Mouse (Mus musculus) hindbrain, embryonic 16.5 days (tissue): ENCODE measurements around the gene Usp36. TPM values are rescaled to one million over a fixed set of nuclear protein-coding genes. Genes with fewer than 3 reads are reported as not detected.

Source experiments
- ATAC-seq: fragments of 200-750 bp; cut with Nextera tagmentation; 2 replicates; pipeline ENCODE4 v1.8.0; 2017; ENCODE audit warnings: moderate TSS enrichment, moderate library complexity
- H3K27ac ChIP-seq: fragments of 300-500 bp; sonication (generic); 2 replicates; pipeline ENCODE4 v1.5.1; 2014; ENCODE audit warnings: low read depth, mild to moderate bottlenecking, control low read depth, low read length, moderate library complexity
- H3K27me3 ChIP-seq: fragments of 300-500 bp; sonication (generic); replicated peaks from 2 replicates; pipeline ENCODE4 v1.6.1; 2014; ENCODE audit warnings: low read length; ENCODE audit not compliant: control insufficient read depth, insufficient read depth
- H3K36me3 ChIP-seq: fragments of 300-500 bp; sonication (generic); 2 replicates; pipeline ENCODE4 v1.6.1; 2014; ENCODE audit warnings: mild to moderate bottlenecking, low read length, moderate library complexity, mixed read lengths; ENCODE audit not compliant: control insufficient read depth, insufficient read depth
- H3K4me1 ChIP-seq: fragments of 300-500 bp; sonication (generic); 2 replicates; pipeline ENCODE4 v1.6.1; 2014; ENCODE audit warnings: low read depth, low read length; ENCODE audit not compliant: control insufficient read depth, insufficient read depth
- H3K4me2 ChIP-seq: fragments of 300-500 bp; sonication (generic); 2 replicates; pipeline ENCODE4 v1.6.1; 2014; ENCODE audit warnings: mild to moderate bottlenecking, low read length, control low read depth, moderate library complexity
- H3K4me3 ChIP-seq: fragments of 300-500 bp; sonication (generic); 2 replicates; pipeline ENCODE4 v1.5.1; 2014; ENCODE audit warnings: mild to moderate bottlenecking, low read length, control low read depth, moderate library complexity
- H3K9ac ChIP-seq: fragments of 300-500 bp; sonication (generic); 2 replicates; pipeline ENCODE4 v1.6.1; 2014; ENCODE audit warnings: low read depth, mild to moderate bottlenecking, control low read depth, low read length, moderate library complexity
- H3K9me3 ChIP-seq: fragments of 300-500 bp; sonication (generic); 2 replicates; pipeline ENCODE4 v1.6.1; 2014; ENCODE audit warnings: mild to moderate bottlenecking, low read length, moderate library complexity; ENCODE audit not compliant: control insufficient read depth
- WGBS: fragments of 180-500 bp; shearing (Covaris S2); extraction: QIAGEN DNeasy Blood & Tissue Kit; methylation state at CpG from one replicate; pipeline ENCODE4 v1.1.7; 2014; 5-methylcytosine and 5-hydroxymethylcytosine counted together
- polyA plus RNA-seq: library from polyadenylated mRNA; unstranded; fragments of >200 nt; fragmentation: Nextera tagmentation; extraction: Ambion mirVana; gene quantifications from 2 replicates; pipeline ENCODE4 v1.2.1, GENCODE M21; 2015

Usp36 gene
- polyA plus RNA-seq, 1 experiment from 2014 or later: 15.2 TPM

DNA sequence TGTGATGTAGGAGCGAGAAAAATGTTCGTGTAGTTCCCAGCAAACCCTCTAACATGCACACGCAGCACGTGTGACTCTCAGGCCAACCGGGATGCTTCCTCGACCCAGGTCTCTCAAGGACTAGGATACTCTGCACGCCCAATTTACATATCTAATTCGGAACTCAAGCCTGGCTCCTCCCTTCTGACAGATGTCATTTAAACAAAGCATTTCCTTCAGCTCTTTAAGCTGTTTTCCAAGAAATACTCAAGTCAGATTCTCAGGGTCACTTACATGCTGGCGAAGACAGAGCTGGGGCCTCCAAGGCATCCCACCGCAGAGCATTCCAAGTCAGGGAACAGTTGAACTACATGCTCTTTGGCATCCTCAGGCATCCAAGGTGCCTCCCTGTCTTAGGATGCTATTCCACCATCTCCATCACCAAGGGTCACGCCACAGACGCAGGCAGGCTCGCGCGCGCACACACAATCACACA is 970 bp downstream of the Usp36 start:
- WGBS: 2% methylated on average over 16 of the region's 16 CpGs
- H3K27me3 ChIP-seq: no peaks in the 10 kb centered on the region
- ATAC-seq: no peak

DNA sequence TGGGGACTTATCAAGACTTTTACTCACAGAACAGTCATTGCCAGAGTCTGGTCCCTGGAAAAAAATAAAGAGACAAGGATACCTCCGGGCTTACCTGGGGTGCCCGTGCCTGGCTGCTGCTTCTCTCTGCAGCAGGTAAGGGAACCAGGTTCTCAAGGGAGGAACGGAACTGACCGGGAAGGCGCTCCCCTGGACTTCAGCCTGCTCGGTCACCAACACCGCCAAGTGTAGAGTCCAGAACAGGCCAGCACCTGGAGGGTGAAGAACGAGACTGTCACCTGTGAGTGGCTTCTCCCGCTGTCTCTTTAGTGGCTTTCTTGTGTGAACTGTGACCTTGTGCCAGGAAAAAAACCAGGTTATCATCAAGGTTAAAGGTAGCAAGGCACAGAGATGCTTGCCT is 2.5 kb downstream of the Usp36 start:
- H3K9ac ChIP-seq: no peak overlapping the region
- H3K4me2 ChIP-seq: no peak overlapping the region
- peaks cover 15% of the 10 kb centered on the region for H3K4me1 ChIP-seq
- ATAC-seq: no peak
- no peak overlapping the region for H3K4me3 ChIP-seq
- no peak overlapping the region for H3K27ac ChIP-seq
- WGBS: 96% methylated on average over 9 of the region's 9 CpGs
- H3K27me3 ChIP-seq: no peaks in the 10 kb centered on the region
- H3K36me3 ChIP-seq: peaks cover 29% of the 10 kb centered on the region
- no peaks in the 10 kb centered on the region for H3K9me3 ChIP-seq

More for the DNA sequence above, 970 bp downstream of the Usp36 start:
- Histone ChIP-seq H3K9ac (peak overlapping the region; percentile 84), H3K4me1 (peaks cover 15% of the 10 kb centered on the region), H3K27ac (peak overlapping the region; percentile 86; the same call in 1 of the 2 replicates), H3K4me3 (peak overlapping the region; percentile 84), H3K4me2 (peak overlapping the region; percentile 74), H3K36me3 (peaks cover 23% of the 10 kb centered on the region), H3K9me3 (no peaks in the 10 kb centered on the region)

GRCm38 (mm10) chr11:118286434-118286833 is 3.6 kb downstream of the Usp36 start:
- Histone ChIP-seq H3K4me3 (no peak overlapping the region), H3K27ac (no peak overlapping the region), H3K36me3 (peaks cover 35% of the 10 kb centered on the region), H3K9ac (no peak overlapping the region), H3K27me3 (no peaks in the 10 kb centered on the region), H3K4me2 (no peak overlapping the region), H3K9me3 (no peaks in the 10 kb centered on the region), H3K4me1 (peaks cover 15% of the 10 kb centered on the region)
- no peak for ATAC-seq
- 96% methylated on average over 9 of the region's 9 CpGs for WGBS

DNA sequence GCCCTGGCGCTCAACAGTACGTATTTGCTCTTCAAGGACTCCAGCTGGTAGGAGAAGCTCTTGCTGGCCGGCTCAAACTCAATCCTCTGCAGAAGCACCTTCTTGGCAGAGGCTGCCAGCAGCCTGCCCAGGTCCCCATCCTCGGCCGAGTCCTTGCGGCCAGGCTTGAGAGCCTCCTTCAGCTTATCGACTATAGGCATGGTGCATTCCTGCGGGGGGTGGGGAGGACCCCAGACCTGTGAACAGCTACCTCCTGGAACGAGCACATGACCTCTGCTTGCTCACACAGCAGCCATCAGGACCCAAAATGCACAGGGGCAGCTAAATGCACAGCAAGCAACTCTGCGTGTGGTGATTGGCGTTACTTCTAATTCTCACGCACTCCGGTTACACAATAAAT is 4.3 kb downstream of the Usp36 start:
- no peak overlapping the region for H3K27ac ChIP-seq
- H3K9ac ChIP-seq: no peak overlapping the region
- ATAC-seq: no peak
- H3K4me2 ChIP-seq: no peak overlapping the region
- H3K36me3 ChIP-seq: peaks cover 40% of the 10 kb centered on the region
- no peaks in the 10 kb centered on the region for H3K9me3 ChIP-seq
- peaks cover 13% of the 10 kb centered on the region for H3K4me1 ChIP-seq
- WGBS: 94% methylated on average over 13 of the region's 13 CpGs
- H3K27me3 ChIP-seq: no peaks in the 10 kb centered on the region
- no peak overlapping the region for H3K4me3 ChIP-seq

GRCm38 (mm10) chr11:118280218-118280617 is 9.8 kb downstream of the Usp36 start:
- ATAC-seq: no peak
- no peak overlapping the region for H3K4me3 ChIP-seq
- H3K9me3 ChIP-seq: no peaks in the 10 kb centered on the region
- peaks cover 64% of the 10 kb centered on the region for H3K36me3 ChIP-seq
- no peaks in the 10 kb centered on the region for H3K27me3 ChIP-seq
- no peak overlapping the region for H3K27ac ChIP-seq
- no peak overlapping the region for H3K9ac ChIP-seq
- no peaks in the 10 kb centered on the region for H3K4me1 ChIP-seq
- 98% methylated on average over 3 of the region's 3 CpGs for WGBS
- H3K4me2 ChIP-seq: no peak overlapping the region

DNA sequence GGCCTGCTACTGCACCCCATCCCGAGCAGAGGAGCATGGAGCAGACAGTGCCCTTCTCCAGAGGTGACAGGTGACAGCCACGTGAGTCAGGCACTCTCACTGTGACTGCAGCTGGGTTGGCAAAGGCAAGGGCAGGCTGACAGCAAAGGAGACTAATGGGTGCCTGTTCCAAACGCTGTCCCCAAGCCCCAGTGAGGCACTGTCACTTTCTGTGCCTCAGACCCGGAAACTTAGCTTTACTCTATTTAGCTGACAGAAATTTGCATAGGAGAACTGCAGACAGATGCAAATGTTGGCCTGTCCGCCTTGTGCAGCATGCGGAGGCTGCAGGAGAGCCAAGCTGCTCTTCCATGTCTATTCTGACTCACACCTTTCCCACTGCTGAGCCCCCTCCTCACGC is 13.7 kb downstream of the Usp36 start:
- no peak overlapping the region for H3K4me3 ChIP-seq
- H3K27ac ChIP-seq: no peak overlapping the region
- ATAC-seq: no peak
- WGBS: 86% methylated on average over 7 of the region's 7 CpGs
- no peaks in the 10 kb centered on the region for H3K9me3 ChIP-seq
- H3K27me3 ChIP-seq: no peaks in the 10 kb centered on the region
- H3K4me2 ChIP-seq: no peak overlapping the region
- H3K9ac ChIP-seq: no peak overlapping the region
- H3K4me1 ChIP-seq: no peaks in the 10 kb centered on the region
- H3K36me3 ChIP-seq: peaks cover 77% of the 10 kb centered on the region

GRCm38 (mm10) chr11:118275092-118275491 is 15.0 kb downstream of the Usp36 start:
- WGBS: 96% methylated on average over 9 of the region's 9 CpGs
- Histone ChIP-seq H3K4me1 (no peaks in the 10 kb centered on the region), H3K36me3 (peaks cover 77% of the 10 kb centered on the region), H3K4me3 (no peak overlapping the region), H3K9ac (no peak overlapping the region), H3K27ac (no peak overlapping the region), H3K27me3 (no peaks in the 10 kb centered on the region), H3K9me3 (no peaks in the 10 kb centered on the region), H3K4me2 (no peak overlapping the region)
- no peak for ATAC-seq

DNA sequence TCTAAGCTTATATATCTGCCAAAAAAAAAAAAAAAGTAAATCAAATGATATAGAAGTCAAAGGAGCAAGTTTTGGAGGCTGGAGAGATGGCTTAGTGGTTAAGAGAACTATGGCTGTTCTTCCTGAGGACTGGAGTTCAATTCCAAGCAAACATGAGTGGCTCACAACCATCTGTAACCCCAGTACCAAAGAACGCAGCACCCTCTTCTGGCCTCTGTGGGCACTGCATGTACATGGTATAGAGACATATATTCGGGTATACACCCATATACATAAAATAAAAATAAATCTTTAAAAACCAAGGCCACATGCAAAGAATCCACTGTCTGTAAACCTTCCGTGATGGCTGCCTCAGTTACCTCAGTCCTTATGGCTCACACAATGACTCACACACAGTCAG is 20.2 kb downstream of the Usp36 start:
- H3K4me1 ChIP-seq: no peaks in the 10 kb centered on the region
- no peak for ATAC-seq
- no peak overlapping the region for H3K27ac ChIP-seq
- no peak overlapping the region for H3K4me2 ChIP-seq
- no peaks in the 10 kb centered on the region for H3K9me3 ChIP-seq
- 95% methylated on average over 3 of the region's 3 CpGs for WGBS
- no peaks in the 10 kb centered on the region for H3K27me3 ChIP-seq
- H3K4me3 ChIP-seq: no peak overlapping the region
- peaks cover 79% of the 10 kb centered on the region for H3K36me3 ChIP-seq
- no peak overlapping the region for H3K9ac ChIP-seq

GRCm38 (mm10) chr11:118266666-118267046 is 23.4 kb downstream of the Usp36 start:
- Histone ChIP-seq H3K4me3 (no peak overlapping the region), H3K27me3 (no peaks in the 10 kb centered on the region), H3K9ac (no peak overlapping the region), H3K9me3 (no peaks in the 10 kb centered on the region), H3K27ac (no peak overlapping the region), H3K36me3 (peaks cover 71% of the 10 kb centered on the region), H3K4me2 (no peak overlapping the region), H3K4me1 (no peaks in the 10 kb centered on the region)
- WGBS: 89% methylated on average over 7 of the region's 7 CpGs
- no peak for ATAC-seq
